Mouse (Mus musculus): Measurements from ENCODE around the gene Fbxo6. TPM values are rescaled to one million over a fixed set of nuclear protein-coding genes. Genes with fewer than 3 reads are reported as not detected.
A peak's percentile ranks its signal among the peaks of the same experiment; 100 is the strongest.

The Fbxo6 gene
- polyA plus RNA-seq, 1 experiment: 38.5 TPM

DNA sequence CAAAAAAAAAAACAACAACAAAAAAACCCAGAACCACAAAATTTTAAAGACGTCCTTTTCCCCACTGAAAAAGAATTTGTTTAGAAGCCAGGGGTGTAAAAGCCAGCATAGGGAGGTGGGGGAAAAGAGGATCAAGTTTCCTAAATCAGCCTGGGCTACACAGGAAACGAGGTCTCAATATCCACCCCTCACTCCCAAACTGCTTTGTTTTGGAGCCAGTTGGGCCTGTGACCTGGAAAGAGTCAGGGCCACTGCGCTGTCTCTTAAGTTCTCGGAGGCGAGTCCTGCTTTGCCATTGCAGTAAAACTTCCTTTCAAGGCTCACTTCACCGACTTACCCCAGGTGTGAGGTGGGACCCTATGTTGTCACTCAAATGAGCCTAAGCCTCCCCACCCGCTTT is 1.7 kb downstream of the Fbxo6 start:
- TF ChIP-seq CTCF (IDR thresholded peaks at IDR 0.05; ENCODE audit: extremely low read depth, insufficient read depth, low read length) (no peak), POLR2A (IDR thresholded peaks at IDR 0.05; ENCODE audit: extremely low read depth, insufficient read depth, low read length) (no peak)
- H3K4me1 ChIP-seq (ENCODE audit: control insufficient read depth, insufficient read depth, low read length): no peaks in the 10 kb centered on the region
- no peak overlapping the region for H3K4me3 ChIP-seq (ENCODE audit: insufficient read depth, low read length)
- no peak overlapping the region for H3K27ac ChIP-seq (ENCODE audit: insufficient read depth, low read length)

DNA sequence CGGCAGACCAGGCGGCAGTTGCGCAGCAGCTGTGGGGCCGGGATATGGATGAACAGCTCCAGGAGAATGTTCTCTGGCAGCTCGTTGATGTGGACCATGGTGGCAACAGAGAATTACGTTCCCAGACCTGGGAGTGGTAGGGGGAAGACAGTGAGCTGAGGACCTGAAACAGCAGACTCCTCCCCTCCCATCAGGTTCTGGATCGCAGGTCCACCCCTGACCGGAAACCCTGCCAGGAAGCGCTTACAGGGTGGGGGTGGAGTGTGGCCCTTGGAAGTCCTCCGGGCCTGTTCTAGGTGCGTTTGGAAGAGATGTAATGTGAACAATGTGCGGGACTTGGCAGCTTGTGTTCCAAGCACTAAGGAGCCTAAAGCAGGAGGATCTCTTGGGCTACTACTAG is 2.4 kb downstream of the Fbxo6 start:
- TF ChIP-seq POLR2A (IDR thresholded peaks at IDR 0.05; ENCODE audit: extremely low read depth, insufficient read depth, low read length) (no peak), CTCF (IDR thresholded peaks at IDR 0.05; ENCODE audit: extremely low read depth, insufficient read depth, low read length) (no peak)
- H3K4me1 ChIP-seq (ENCODE audit: control insufficient read depth, insufficient read depth, low read length): no peaks in the 10 kb centered on the region
- no peak overlapping the region for H3K4me3 ChIP-seq (ENCODE audit: insufficient read depth, low read length)
- H3K27ac ChIP-seq (ENCODE audit: insufficient read depth, low read length): no peak overlapping the region

DNA sequence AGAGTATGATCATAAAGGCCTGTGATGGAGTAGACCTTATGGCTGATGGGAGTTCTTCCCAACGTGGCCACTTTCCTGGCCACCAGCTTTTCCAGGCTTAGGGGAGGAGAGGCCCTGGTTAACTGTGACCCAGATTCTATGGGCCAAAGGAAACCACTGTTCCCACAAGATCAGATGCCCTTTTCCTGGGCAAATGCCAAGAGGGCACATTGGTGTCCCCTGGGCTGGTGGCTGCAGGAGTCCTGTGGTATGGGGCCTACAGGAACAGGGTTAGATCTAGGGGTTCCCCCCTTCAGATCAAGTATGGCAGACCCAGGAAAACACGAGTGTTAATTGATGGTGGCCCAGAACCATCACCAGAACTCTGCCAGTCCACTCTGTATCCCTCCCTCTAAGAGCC is 4.2 kb downstream of the Fbxo6 start:
- Histone ChIP-seq H3K4me1 (ENCODE audit: control insufficient read depth, insufficient read depth, low read length) (0 out of 2 replicates have a peak, but pooled peaks cover 2% of the 10 kb centered on the region), H3K27ac (ENCODE audit: insufficient read depth, low read length) (no peak overlapping the region), H3K4me3 (ENCODE audit: insufficient read depth, low read length) (no peak overlapping the region)
- no peak for TF ChIP-seq POLR2A (IDR thresholded peaks at IDR 0.05; ENCODE audit: extremely low read depth, insufficient read depth, low read length)
- no peak for TF ChIP-seq CTCF (IDR thresholded peaks at IDR 0.05; ENCODE audit: extremely low read depth, insufficient read depth, low read length)

DNA sequence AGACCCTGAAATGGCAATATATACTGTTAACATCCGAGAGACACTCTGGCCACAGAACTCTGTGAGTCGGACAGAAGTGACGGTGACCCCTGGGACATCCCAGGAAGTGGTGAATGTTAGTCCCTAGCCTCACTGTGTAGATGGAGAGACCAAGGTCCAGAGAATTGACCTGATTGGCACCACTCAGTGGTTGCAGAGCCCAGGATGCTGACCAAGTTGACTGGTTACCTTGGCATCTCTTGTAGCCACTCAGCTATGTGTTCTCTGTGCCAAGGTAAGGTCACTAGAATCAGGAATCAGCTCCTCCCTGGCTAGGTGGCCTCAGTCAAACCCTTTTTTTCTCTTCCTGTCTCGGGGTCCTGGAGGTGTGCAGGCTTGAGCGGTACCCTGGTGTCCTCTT is 8.2 kb downstream of the Fbxo6 start:
- H3K4me3 ChIP-seq (ENCODE audit: insufficient read depth, low read length): no peak overlapping the region
- no peak for TF ChIP-seq CTCF (IDR thresholded peaks at IDR 0.05; ENCODE audit: extremely low read depth, insufficient read depth, low read length)
- TF ChIP-seq POLR2A (IDR thresholded peaks at IDR 0.05; ENCODE audit: extremely low read depth, insufficient read depth, low read length): no peak
- no peak overlapping the region for H3K27ac ChIP-seq (ENCODE audit: insufficient read depth, low read length)
- peaks cover 2% of the 10 kb centered on the region; the same call in 1 of the 2 replicates for H3K4me1 ChIP-seq (ENCODE audit: control insufficient read depth, insufficient read depth, low read length)

DNA sequence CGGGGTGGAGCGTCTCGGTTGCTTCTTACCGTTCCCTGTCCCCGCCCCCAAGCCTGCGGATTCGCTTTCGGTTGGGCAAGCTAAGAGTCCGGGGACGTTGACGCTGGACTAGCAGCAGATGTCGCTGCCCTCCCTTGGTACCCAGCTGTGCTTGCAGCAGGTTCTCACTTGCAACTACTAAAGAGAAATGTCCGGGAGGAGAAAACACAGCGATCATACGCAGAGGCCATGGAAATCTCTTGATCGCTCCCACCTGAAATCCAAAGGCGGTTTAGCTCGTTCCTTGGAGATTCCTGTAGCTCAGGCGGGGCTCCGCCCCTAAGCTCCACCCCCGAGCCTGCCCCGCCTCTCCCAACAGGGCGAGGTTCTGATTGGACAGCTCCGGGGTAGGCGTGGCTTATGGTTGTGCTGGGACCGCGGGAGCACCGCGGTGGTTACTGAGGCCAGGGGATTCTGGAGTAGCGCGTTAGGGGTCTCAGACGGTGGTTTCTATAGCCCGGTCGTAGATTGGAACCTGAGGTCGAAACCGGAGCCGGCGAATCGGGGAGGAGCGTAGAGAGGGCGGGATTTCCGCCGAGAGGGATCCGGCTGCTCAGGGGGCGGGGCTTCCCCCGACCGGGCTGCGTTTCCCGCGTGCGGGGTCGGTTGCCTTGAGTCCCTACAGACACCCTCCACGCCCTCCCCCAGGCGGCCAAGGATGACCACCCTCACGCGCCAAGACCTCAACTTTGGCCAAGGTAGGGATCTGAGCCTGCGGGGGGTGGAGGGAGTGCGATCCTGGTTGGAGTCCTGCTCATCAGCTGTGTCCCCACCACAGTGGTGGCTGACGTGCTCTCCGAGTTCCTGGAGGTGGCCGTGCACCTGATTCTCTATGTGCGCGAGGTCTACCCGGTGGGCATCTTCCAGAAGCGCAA is 11.6 kb downstream of the Fbxo6 start:
- peak; percentile 37 for TF ChIP-seq POLR2A (IDR thresholded peaks at IDR 0.05; ENCODE audit: extremely low read depth, insufficient read depth, low read length)
- TF ChIP-seq CTCF (IDR thresholded peaks at IDR 0.05; ENCODE audit: extremely low read depth, insufficient read depth, low read length): peak; percentile 62
- peak overlapping the region; percentile 69 for H3K27ac ChIP-seq (ENCODE audit: insufficient read depth, low read length)
- H3K4me3 ChIP-seq (ENCODE audit: insufficient read depth, low read length): peak overlapping the region; percentile 85

DNA sequence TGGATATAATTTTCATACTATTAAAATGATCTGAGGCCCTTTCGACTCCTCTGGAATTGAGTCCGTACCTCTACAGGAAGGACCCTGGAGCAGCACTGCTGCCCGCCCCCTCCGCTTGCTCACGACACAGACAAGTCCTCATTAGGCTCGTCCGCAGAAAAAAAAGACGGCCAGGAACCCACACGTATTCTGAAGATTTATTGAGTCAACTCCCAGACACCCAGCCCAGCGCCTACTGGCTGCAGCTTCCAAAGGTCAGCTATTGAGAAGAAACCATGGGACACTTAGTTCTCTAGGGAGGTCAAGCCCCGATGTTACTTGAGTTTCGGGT is 12.2 kb downstream of the Fbxo6 start:
- Histone ChIP-seq H3K4me3 (ENCODE audit: insufficient read depth, low read length) (peak overlapping the region; percentile 85), H3K27ac (ENCODE audit: insufficient read depth, low read length) (no peak overlapping the region), H3K4me1 (ENCODE audit: control insufficient read depth, insufficient read depth, low read length) (peaks cover 2% of the 10 kb centered on the region; the same call in 1 of the 2 replicates)
- TF ChIP-seq POLR2A (IDR thresholded peaks at IDR 0.05; ENCODE audit: extremely low read depth, insufficient read depth, low read length) (no peak), CTCF (IDR thresholded peaks at IDR 0.05; ENCODE audit: extremely low read depth, insufficient read depth, low read length) (no peak)

More for the DNA sequence above, 11.6 kb downstream of the Fbxo6 start:
- H3K4me1 ChIP-seq (ENCODE audit: control insufficient read depth, insufficient read depth, low read length): peaks cover 2% of the 10 kb centered on the region; the same call in 1 of the 2 replicates

DNA sequence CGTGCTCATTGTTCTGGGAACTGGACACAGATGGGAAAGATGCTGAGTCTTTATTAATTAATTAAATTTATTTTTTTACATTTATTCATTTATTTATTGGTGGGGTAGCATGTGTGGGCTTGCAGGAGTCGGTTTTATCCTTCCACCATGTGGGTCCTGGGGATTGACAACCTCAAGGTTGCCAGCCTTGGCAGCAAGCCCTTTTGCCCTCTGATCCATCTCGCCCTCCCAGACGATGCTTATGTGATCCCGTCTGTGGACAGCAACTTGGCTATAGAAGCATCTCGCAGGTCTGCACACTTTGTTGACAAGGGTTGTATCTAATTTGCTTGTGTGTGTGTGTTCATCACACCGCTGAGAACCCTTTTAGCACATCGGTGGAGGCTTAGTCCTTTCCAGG is 14.4 kb downstream of the Fbxo6 start:
- Histone ChIP-seq H3K4me3 (ENCODE audit: insufficient read depth, low read length) (no peak overlapping the region), H3K4me1 (ENCODE audit: control insufficient read depth, insufficient read depth, low read length) (no peaks in the 10 kb centered on the region; the same call in 1 of the 2 replicates), H3K27ac (ENCODE audit: insufficient read depth, low read length) (no peak overlapping the region)
- TF ChIP-seq CTCF (IDR thresholded peaks at IDR 0.05; ENCODE audit: extremely low read depth, insufficient read depth, low read length) (no peak), POLR2A (IDR thresholded peaks at IDR 0.05; ENCODE audit: extremely low read depth, insufficient read depth, low read length) (no peak)

DNA sequence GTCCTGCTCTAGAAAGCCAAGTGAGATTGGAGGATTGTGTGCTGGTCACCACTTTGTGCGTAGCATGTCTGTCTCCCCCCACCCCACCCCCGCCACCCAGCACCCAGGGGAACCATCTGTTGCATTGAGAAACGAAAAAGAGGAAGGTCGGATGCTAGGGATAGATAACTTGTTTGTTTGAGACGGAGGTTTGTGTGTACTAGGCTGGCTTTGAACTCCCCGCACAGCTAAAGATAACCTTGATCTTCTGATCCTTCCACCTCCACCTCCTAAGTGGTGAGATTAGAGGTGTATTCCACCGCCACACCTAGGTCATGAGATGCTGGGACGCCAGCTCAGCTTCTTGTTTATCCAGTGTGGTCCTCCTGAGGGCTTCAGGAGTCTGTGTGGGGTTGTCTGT is 17.0 kb downstream of the Fbxo6 start:
- no peak overlapping the region for H3K27ac ChIP-seq (ENCODE audit: insufficient read depth, low read length)
- TF ChIP-seq POLR2A (IDR thresholded peaks at IDR 0.05; ENCODE audit: extremely low read depth, insufficient read depth, low read length) (no peak), CTCF (IDR thresholded peaks at IDR 0.05; ENCODE audit: extremely low read depth, insufficient read depth, low read length) (no peak)
- H3K4me1 ChIP-seq (ENCODE audit: control insufficient read depth, insufficient read depth, low read length): no peaks in the 10 kb centered on the region
- no peak overlapping the region for H3K4me3 ChIP-seq (ENCODE audit: insufficient read depth, low read length)

DNA sequence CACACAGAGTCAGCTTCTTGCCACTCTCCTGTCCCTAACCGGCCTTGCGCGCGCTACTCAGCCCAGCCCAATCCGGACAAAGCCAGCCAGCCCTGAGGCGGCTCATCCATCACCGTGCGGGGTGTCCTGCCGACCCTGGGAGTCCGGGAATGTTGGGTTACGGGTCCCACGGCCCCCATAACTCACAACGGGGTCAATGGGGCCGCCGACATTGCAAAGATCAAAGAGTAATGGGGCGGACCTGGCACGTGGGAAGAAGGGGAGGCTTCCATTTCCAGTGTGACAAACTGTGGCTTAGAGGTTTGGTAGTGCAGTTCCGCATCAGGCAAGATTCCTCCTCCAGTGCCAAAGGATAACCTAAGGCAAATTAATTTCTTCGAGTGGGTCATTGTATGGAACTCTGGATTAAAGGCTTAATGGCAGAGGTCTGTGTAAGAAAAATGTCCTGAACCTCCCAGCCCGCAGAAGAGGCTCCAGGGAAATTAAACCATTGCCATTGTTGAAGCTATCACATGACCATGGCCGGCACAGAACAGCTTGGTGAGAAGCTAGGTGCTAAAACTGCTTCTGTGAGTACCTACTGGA is 20.4 kb downstream of the Fbxo6 start:
- TF ChIP-seq CTCF (IDR thresholded peaks at IDR 0.05; ENCODE audit: extremely low read depth, insufficient read depth, low read length) (no peak), POLR2A (IDR thresholded peaks at IDR 0.05; ENCODE audit: extremely low read depth, insufficient read depth, low read length) (no peak)
- Histone ChIP-seq H3K4me1 (ENCODE audit: control insufficient read depth, insufficient read depth, low read length) (no peaks in the 10 kb centered on the region), H3K27ac (ENCODE audit: insufficient read depth, low read length) (no peak overlapping the region), H3K4me3 (ENCODE audit: insufficient read depth, low read length) (peak overlapping the region; percentile 31; the same call in 1 of the 2 replicates)

Measured in cortical plate, adult 2 months (tissue).